In the genomic region with DNA sequence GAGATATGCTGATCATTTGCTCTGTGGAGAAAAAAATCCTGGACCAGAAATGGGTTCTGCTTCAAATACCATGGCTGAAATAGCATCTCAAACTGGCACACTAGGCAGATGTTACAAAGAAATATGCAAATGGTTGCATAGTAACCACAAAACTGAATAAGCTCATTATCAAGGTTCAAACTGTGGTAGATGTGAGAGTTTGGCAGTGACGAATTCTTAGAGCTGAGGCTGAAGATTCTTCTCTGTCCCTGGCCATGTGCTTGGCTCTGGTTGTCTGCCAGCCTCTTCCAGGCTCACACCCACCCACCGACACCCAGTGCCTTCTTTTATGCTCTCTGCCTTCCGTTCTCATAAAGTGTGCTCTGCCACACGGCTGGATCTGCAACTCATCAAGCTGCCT, we compare ENCODE assay signal across 10 mouse cellular contexts. TPM values are rescaled to one million over a fixed set of nuclear protein-coding genes. Genes with fewer than 3 reads are reported as not detected.
DNase-seq lines count a peak whose midpoint lies in the region; ATAC-seq and TF ChIP-seq lines count a peak whose summit lies in the region.
"Had no signal": no experiment of that assay in that cellular context is flagged by ENCODE, and none has a peak within 500 bp of the region (broad histone marks: within the 10 kb centered on the region; RNA-seq: fewer than 3 reads in every experiment).

No protein-coding gene starts in this region.

- 18% methylated on average over 4 of the region's 4 CpGs for WGBS in hindbrain, embryonic 15.5 days
- 58% methylated on average over 4 of the region's 4 CpGs for WGBS in hindbrain, embryonic 12.5 days
- 19% methylated on average over 4 of the region's 4 CpGs for WGBS in hindbrain, embryonic 16.5 days
- WGBS in intestine, postnatal 0 days, result 60% methylated on average over 4 of the region's 4 CpGs

- no peak overlapping the region for H3K4me3 ChIP-seq in hindbrain, embryonic 15.5 days
- H3K4me3 ChIP-seq in hindbrain, embryonic 12.5 days, result no peak overlapping the region
- no peak overlapping the region for H3K4me3 ChIP-seq in hindbrain, embryonic 16.5 days (ENCODE audit: low read length)
- no peak overlapping the region for H3K4me3 ChIP-seq in intestine, postnatal 0 days (ENCODE audit: low read depth, low read length)
- H3K4me3 ChIP-seq: neural tube, embryonic 12.5 days had no signal

- no peaks in the 10 kb centered on the region for H3K9me3 ChIP-seq in hindbrain, embryonic 15.5 days
- no peaks in the 10 kb centered on the region for H3K9me3 ChIP-seq in hindbrain, embryonic 12.5 days (replicated peaks)
- H3K9me3 ChIP-seq in hindbrain, embryonic 16.5 days (ENCODE audit: control insufficient read depth, low read length), result no peaks in the 10 kb centered on the region
- H3K9me3 ChIP-seq in intestine, postnatal 0 days (ENCODE audit: control insufficient read depth), result no peaks in the 10 kb centered on the region
- H3K9me3 ChIP-seq: neural tube, embryonic 12.5 days had no signal

- intact Hi-C loops in left cerebral cortex, postnatal 14 days (cut with DNase I), result loop anchor here (10.0 kb wide), 1 partner anchor 146 kb away; no protein-coding TSS in a partner anchor
- intact Hi-C loops in gastrocnemius, postnatal 14 days (cut with DNase I; ENCODE audit: low total_unique reads), result no loop called here

- H3K4me2 ChIP-seq in hindbrain, embryonic 15.5 days, result no peak overlapping the region
- H3K4me2 ChIP-seq in hindbrain, embryonic 12.5 days (replicated peaks), result no peak overlapping the region
- H3K4me2 ChIP-seq in hindbrain, embryonic 16.5 days (ENCODE audit: low read length), result no peak overlapping the region
- H3K4me2 ChIP-seq in intestine, postnatal 0 days (replicated peaks; ENCODE audit: low read depth), result no peak overlapping the region
- H3K4me2 ChIP-seq: neural tube, embryonic 12.5 days had no signal

- no peaks in the 10 kb centered on the region for H3K4me1 ChIP-seq in hindbrain, embryonic 15.5 days (replicated peaks)
- peaks cover 4% of the 10 kb centered on the region; the same call in 1 of the 2 replicates for H3K4me1 ChIP-seq in hindbrain, embryonic 12.5 days
- no peaks in the 10 kb centered on the region for H3K4me1 ChIP-seq in hindbrain, embryonic 16.5 days (ENCODE audit: control insufficient read depth, insufficient read depth, low read depth, low read length)
- no peaks in the 10 kb centered on the region for H3K4me1 ChIP-seq in intestine, postnatal 0 days (replicated peaks; ENCODE audit: control insufficient read depth, insufficient read depth, low read length)
- H3K4me1 ChIP-seq: neural tube, embryonic 12.5 days had no signal

- H3K36me3 ChIP-seq in hindbrain, embryonic 15.5 days, result no peaks in the 10 kb centered on the region
- H3K36me3 ChIP-seq in hindbrain, embryonic 12.5 days, result no peaks in the 10 kb centered on the region
- H3K36me3 ChIP-seq in hindbrain, embryonic 16.5 days (ENCODE audit: control insufficient read depth, insufficient read depth, low read length), result no peaks in the 10 kb centered on the region
- no peaks in the 10 kb centered on the region for H3K36me3 ChIP-seq in intestine, postnatal 0 days (ENCODE audit: control insufficient read depth, insufficient read depth)
- H3K36me3 ChIP-seq: neural tube, embryonic 12.5 days had no signal

- TF ChIP-seq CTCF in intestine, postnatal 0 days (IDR thresholded peaks at IDR 0.05; ENCODE audit: low read depth), result no peak

- no peak overlapping the region for H3K27ac ChIP-seq in hindbrain, embryonic 15.5 days (replicated peaks)
- H3K27ac ChIP-seq in hindbrain, embryonic 12.5 days, result no peak overlapping the region
- no peak overlapping the region for H3K27ac ChIP-seq in hindbrain, embryonic 16.5 days (ENCODE audit: low read depth, low read length)
- H3K27ac ChIP-seq in intestine, postnatal 0 days (ENCODE audit: low read depth, low read length), result no peak overlapping the region
- H3K27ac ChIP-seq: neural tube, embryonic 12.5 days had no signal

- H3K27me3 ChIP-seq in hindbrain, embryonic 15.5 days, result no peaks in the 10 kb centered on the region
- H3K27me3 ChIP-seq in hindbrain, embryonic 12.5 days, result no peaks in the 10 kb centered on the region
- no peaks in the 10 kb centered on the region for H3K27me3 ChIP-seq in hindbrain, embryonic 16.5 days (replicated peaks; ENCODE audit: control insufficient read depth, insufficient read depth, low read length)
- no peaks in the 10 kb centered on the region for H3K27me3 ChIP-seq in intestine, postnatal 0 days (replicated peaks; ENCODE audit: control insufficient read depth, insufficient read depth, low read length)
- H3K27me3 ChIP-seq: neural tube, embryonic 12.5 days had no signal

- no peak overlapping the region for H3K9ac ChIP-seq in hindbrain, embryonic 15.5 days
- no peak overlapping the region for H3K9ac ChIP-seq in hindbrain, embryonic 12.5 days
- H3K9ac ChIP-seq in hindbrain, embryonic 16.5 days (ENCODE audit: low read depth, low read length), result no peak overlapping the region
- H3K9ac ChIP-seq in intestine, postnatal 0 days (ENCODE audit: low read depth, low read length), result no peak overlapping the region
- H3K9ac ChIP-seq: neural tube, embryonic 12.5 days had no signal

- DNase-seq in left cerebral cortex, postnatal 14 days (ENCODE audit: low spot score in 2 of 2), result peak; percentile 75 to 89
- DNase-seq in right cerebral cortex, postnatal 36 days (ENCODE audit: low spot score in 2 of 2), result peak; percentile 74 to 87
- no peak for DNase-seq in gastrocnemius, postnatal 14 days
- DNase-seq in adrenal gland, adult 18-20 months (ENCODE audit: low spot score in 2 of 2), result no peak
- DNase-seq: thymus, adult 18-20 months had no signal

- peak; percentile 63; the same call in 1 of the 2 replicates for ATAC-seq in hindbrain, embryonic 15.5 days (ENCODE audit: low FRiP score, low read depth)
- no peak for ATAC-seq in hindbrain, embryonic 12.5 days (ENCODE audit: low FRiP score)
- peak; percentile 87 for ATAC-seq in hindbrain, embryonic 16.5 days
- no peak for ATAC-seq in intestine, postnatal 0 days

RNA-seq across cellular contexts. Expression of gene Ptprc, which starts 26.7 kb away (rescaled TPM):
- polyA plus RNA-seq in hindbrain, embryonic 15.5 days (2015; fragmentation: Nextera tagmentation; extraction: Ambion mirVana), result 0.93 and 1.4 TPM in 2 replicates
- polyA plus RNA-seq in hindbrain, embryonic 12.5 days (2016; fragmentation: Nextera tagmentation; extraction: Ambion mirVana), result 1.5 TPM in 2 replicates
- 1.2 and 1.3 TPM in 2 replicates for polyA plus RNA-seq in hindbrain, embryonic 16.5 days (2015; fragmentation: Nextera tagmentation; extraction: Ambion mirVana)
- total RNA-seq in left cerebral cortex, postnatal 14 days (2021), result 1 to 10 TPM; 2.3 to 2.5 TPM
- 1 to 10 TPM; 1.3 to 1.6 TPM for total RNA-seq in gastrocnemius, postnatal 14 days (2021)
- 3.3 and 3.6 TPM in 2 replicates for polyA plus RNA-seq in intestine, postnatal 0 days (2015; fragmentation: Nextera tagmentation; extraction: Ambion mirVana)
- total RNA-seq in adrenal gland, adult 18-20 months (2021), result 10 to 100 TPM in 1 of 2 experiments, 1 to 10 TPM in 1; 7.2 to 11.9 TPM

Comparison
In these comparisons a context has a peak if more than half of its experiments do, and no peak if none do; other contexts are left out.
1. ATAC-seq: peak in hindbrain, embryonic 15.5 days (single experiment) and hindbrain, embryonic 16.5 days (single experiment); none in hindbrain, embryonic 12.5 days (single experiment) and intestine, postnatal 0 days (single experiment).
2. DNase-seq: peak in left cerebral cortex, postnatal 14 days (2 of 2) and right cerebral cortex, postnatal 36 days (2 of 2); none in gastrocnemius, postnatal 14 days (single experiment) and adrenal gland, adult 18-20 months (0 of 2).